Mouse (Mus musculus): ENCODE measurements around the gene Tmem129. TPM values are rescaled to one million over a fixed set of nuclear protein-coding genes. Genes with fewer than 3 reads are reported as not detected.

The Tmem129 gene
- polyA plus RNA-seq, 1 experiment from 2014 or later, result 35.4 TPM

DNA sequence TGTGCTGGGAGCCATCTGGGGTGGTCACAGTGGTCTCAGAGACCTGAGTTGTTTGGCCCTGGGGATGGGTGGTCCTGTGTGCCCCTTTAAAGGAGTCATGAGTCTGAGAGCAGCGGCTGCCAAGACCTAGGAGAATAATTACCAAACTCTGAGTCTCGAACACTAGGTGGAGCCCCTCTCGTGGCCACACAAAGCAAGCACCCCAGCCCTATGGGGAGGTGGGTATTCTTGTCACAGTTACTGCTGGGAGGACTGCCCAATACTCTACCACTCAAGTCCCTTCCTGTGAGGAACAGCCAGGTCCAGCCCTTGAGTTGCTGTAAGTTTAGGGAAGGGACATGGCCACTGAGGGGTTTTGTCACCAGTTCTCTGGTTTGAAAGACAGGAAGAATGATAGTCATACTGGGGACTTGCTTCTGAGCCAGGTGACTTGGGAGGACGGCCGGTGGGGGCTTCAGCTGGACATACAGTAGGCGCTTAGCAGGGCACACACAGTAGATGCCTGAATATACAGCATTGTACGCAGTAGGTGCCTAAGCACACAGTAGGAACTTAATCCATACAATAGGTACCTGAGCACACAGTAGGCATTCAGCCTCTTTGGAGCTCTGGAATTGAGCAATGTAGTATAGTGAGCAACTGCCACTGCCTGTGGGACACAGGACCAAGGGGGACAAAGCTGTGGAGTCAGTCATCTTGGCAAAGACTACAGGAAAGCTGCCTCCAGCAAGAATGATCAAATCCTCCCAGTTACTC, 25.9 kb upstream of the Tmem129 start:
- H3K27me3 ChIP-seq (ENCODE audit: control insufficient read depth, insufficient read depth, low read length), result no peaks in the 10 kb centered on the region
- H3K9me3 ChIP-seq (ENCODE audit: control insufficient read depth, low read length), result no peaks in the 10 kb centered on the region
- 44% methylated on average over 7 of the region's 7 CpGs for WGBS
- peaks cover 8 to 14% of the 10 kb centered on the region in 2 experiments for H3K4me1 ChIP-seq (ENCODE audit: control insufficient read depth in 2 of 2, insufficient read depth in 2 of 2, low read length in 2 of 2)
- no peaks in the 10 kb centered on the region for H3K36me3 ChIP-seq (ENCODE audit: control insufficient read depth, insufficient read depth, low read length)
- H3K9ac ChIP-seq (ENCODE audit: low read length), result no peak overlapping the region
- H3K4me3 ChIP-seq (ENCODE audit: control insufficient read depth in 1 of 2, insufficient read depth in 1 of 2, low read depth in 1 of 2, low read length in 2 of 2), result no peak overlapping the region
- ATAC-seq (ENCODE audit: insufficient number of reproducible peaks, insufficient read depth, low FRiP score, low read depth), result no peak
- H3K4me2 ChIP-seq (ENCODE audit: low read length), result no peak overlapping the region
- no peak overlapping the region for H3K27ac ChIP-seq (replicated peaks in 1 of 2; ENCODE audit: control insufficient read depth in 1 of 2, insufficient read depth in 1 of 2, low read depth in 2 of 2, low read length in 2 of 2)

DNA sequence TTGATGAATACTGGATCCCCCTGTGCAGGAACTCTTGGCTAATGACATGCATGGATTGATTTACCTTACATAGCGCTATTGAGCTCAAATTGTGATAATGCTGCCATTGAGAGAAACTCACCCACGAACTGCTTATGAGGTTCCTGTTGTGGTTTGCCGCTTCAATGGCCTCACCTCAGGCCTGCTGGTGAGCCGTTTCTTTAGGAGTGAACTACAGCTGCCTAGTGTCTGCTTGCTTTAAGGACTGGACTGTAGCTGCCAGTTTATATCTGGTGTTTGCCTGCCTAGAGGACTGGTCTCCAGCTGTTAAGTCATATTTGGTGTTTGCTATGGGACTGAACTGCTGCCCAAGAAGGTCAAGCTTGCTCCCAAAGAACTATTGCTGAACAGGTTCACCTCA, 24.7 kb upstream of the Tmem129 start:
- Histone ChIP-seq H3K27ac (replicated peaks in 1 of 2; ENCODE audit: control insufficient read depth in 1 of 2, insufficient read depth in 1 of 2, low read depth in 2 of 2, low read length in 2 of 2) (no peak overlapping the region), H3K9me3 (ENCODE audit: control insufficient read depth, low read length) (no peaks in the 10 kb centered on the region), H3K4me1 (ENCODE audit: control insufficient read depth in 2 of 2, insufficient read depth in 2 of 2, low read length in 2 of 2) (peaks cover 0 to 4% of the 10 kb centered on the region in 2 experiments; a peak in 1 of 4 replicates), H3K4me3 (ENCODE audit: control insufficient read depth in 1 of 2, insufficient read depth in 1 of 2, low read depth in 1 of 2, low read length in 2 of 2) (no peak overlapping the region), H3K27me3 (ENCODE audit: control insufficient read depth, insufficient read depth, low read length) (no peaks in the 10 kb centered on the region), H3K36me3 (ENCODE audit: control insufficient read depth, insufficient read depth, low read length) (no peaks in the 10 kb centered on the region), H3K4me2 (ENCODE audit: low read length) (no peak overlapping the region), H3K9ac (ENCODE audit: low read length) (no peak overlapping the region)
- no peak for ATAC-seq (ENCODE audit: insufficient number of reproducible peaks, insufficient read depth, low FRiP score, low read depth)
- WGBS, result 89% methylated on average over 4 of the region's 4 CpGs

DNA sequence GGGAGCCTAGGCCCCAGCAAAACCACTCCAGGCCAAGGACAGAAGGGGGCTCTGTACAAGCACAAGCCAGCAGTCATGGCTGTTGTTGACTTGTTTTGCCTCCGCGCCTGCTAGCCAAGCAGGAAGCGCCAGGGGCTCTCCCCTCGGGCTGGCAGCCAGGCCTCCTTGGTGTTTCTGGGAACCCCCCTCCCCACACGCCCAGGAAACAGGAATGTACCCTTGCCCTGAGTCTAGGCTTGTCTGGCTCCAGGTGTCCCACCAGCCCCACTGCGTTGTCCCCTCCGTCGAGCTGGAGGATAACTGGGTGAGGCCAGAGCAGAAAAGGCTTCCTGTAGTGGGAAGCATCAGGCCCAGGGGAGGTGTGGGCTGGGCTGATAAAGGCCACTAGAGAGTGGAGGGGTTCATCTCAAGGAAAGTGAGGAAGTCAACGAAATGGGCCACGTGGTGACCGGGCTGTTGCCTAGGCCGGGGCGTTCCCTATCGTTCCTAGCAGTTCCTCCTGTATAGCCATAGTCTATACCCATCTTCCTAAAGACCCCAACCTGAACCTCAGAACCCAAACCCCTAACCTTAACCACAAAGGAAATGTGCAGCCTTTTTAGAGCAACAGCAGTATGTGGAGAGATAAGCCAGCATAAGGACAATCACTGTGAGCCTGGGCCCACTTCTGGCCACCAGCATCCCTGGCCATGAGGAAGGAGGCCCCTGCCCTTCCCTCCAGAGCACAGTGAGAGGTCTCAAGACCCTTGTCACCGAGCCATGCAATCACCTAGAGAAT, 23.6 kb upstream of the Tmem129 start:
- Histone ChIP-seq H3K27me3 (ENCODE audit: control insufficient read depth, insufficient read depth, low read length) (no peaks in the 10 kb centered on the region), H3K27ac (replicated peaks in 1 of 2; ENCODE audit: control insufficient read depth in 1 of 2, insufficient read depth in 1 of 2, low read depth in 2 of 2, low read length in 2 of 2) (no peak overlapping the region), H3K4me3 (ENCODE audit: control insufficient read depth in 1 of 2, insufficient read depth in 1 of 2, low read depth in 1 of 2, low read length in 2 of 2) (no peak overlapping the region), H3K9ac (ENCODE audit: low read length) (no peak overlapping the region), H3K4me1 (ENCODE audit: control insufficient read depth in 2 of 2, insufficient read depth in 2 of 2, low read length in 2 of 2) (peaks cover 0 to 2% of the 10 kb centered on the region in 2 experiments; a peak in 1 of 4 replicates), H3K9me3 (ENCODE audit: control insufficient read depth, low read length) (no peaks in the 10 kb centered on the region), H3K4me2 (ENCODE audit: low read length) (no peak overlapping the region), H3K36me3 (ENCODE audit: control insufficient read depth, insufficient read depth, low read length) (no peaks in the 10 kb centered on the region)
- ATAC-seq (ENCODE audit: insufficient number of reproducible peaks, insufficient read depth, low FRiP score, low read depth), result no peak
- WGBS, result 65% methylated on average over 15 of the region's 15 CpGs

- WGBS, result 67% methylated on average over 3 of the region's 3 CpGs
- Histone ChIP-seq H3K27ac (replicated peaks in 1 of 2; ENCODE audit: control insufficient read depth in 1 of 2, insufficient read depth in 1 of 2, low read depth in 2 of 2, low read length in 2 of 2) (no peak overlapping the region), H3K9ac (ENCODE audit: low read length) (no peak overlapping the region), H3K9me3 (ENCODE audit: control insufficient read depth, low read length) (no peaks in the 10 kb centered on the region), H3K4me2 (ENCODE audit: low read length) (no peak overlapping the region), H3K4me3 (ENCODE audit: control insufficient read depth in 1 of 2, insufficient read depth in 1 of 2, low read depth in 1 of 2, low read length in 2 of 2) (no peak overlapping the region), H3K36me3 (ENCODE audit: control insufficient read depth, insufficient read depth, low read length) (no peaks in the 10 kb centered on the region), H3K4me1 (ENCODE audit: control insufficient read depth in 2 of 2, insufficient read depth in 2 of 2, low read length in 2 of 2) (no peaks in the 10 kb centered on the region; a peak in 1 of 4 replicates), H3K27me3 (ENCODE audit: control insufficient read depth, insufficient read depth, low read length) (no peaks in the 10 kb centered on the region)
- no peak for ATAC-seq (ENCODE audit: insufficient number of reproducible peaks, insufficient read depth, low FRiP score, low read depth)
Measured at GRCm38 (mm10) chr5:33681044-33681443, 22.8 kb upstream of the Tmem129 start.

GRCm38 (mm10) chr5:33678244-33678643, 20.0 kb upstream of the Tmem129 start:
- ATAC-seq (ENCODE audit: insufficient number of reproducible peaks, insufficient read depth, low FRiP score, low read depth), result no peak
- 78% methylated on average over 5 of the region's 5 CpGs for WGBS
- Histone ChIP-seq H3K36me3 (ENCODE audit: control insufficient read depth, insufficient read depth, low read length) (peaks cover 2% of the 10 kb centered on the region; the same call in 1 of the 2 replicates), H3K9ac (ENCODE audit: low read length) (no peak overlapping the region), H3K9me3 (ENCODE audit: control insufficient read depth, low read length) (no peaks in the 10 kb centered on the region), H3K4me1 (ENCODE audit: control insufficient read depth in 2 of 2, insufficient read depth in 2 of 2, low read length in 2 of 2) (no peaks in the 10 kb centered on the region; a peak in 1 of 4 replicates), H3K27ac (replicated peaks in 1 of 2; ENCODE audit: control insufficient read depth in 1 of 2, insufficient read depth in 1 of 2, low read depth in 2 of 2, low read length in 2 of 2) (no peak overlapping the region), H3K4me2 (ENCODE audit: low read length) (no peak overlapping the region), H3K4me3 (ENCODE audit: control insufficient read depth in 1 of 2, insufficient read depth in 1 of 2, low read depth in 1 of 2, low read length in 2 of 2) (no peak overlapping the region), H3K27me3 (ENCODE audit: control insufficient read depth, insufficient read depth, low read length) (no peaks in the 10 kb centered on the region)

GRCm38 (mm10) chr5:33675964-33676363, 17.7 kb upstream of the Tmem129 start:
- H3K9me3 ChIP-seq (ENCODE audit: control insufficient read depth, low read length), result no peaks in the 10 kb centered on the region
- ATAC-seq (ENCODE audit: insufficient number of reproducible peaks, insufficient read depth, low FRiP score, low read depth), result no peak
- H3K4me3 ChIP-seq (ENCODE audit: control insufficient read depth in 1 of 2, insufficient read depth in 1 of 2, low read depth in 1 of 2, low read length in 2 of 2), result no peak overlapping the region
- H3K27ac ChIP-seq (replicated peaks in 1 of 2; ENCODE audit: control insufficient read depth in 1 of 2, insufficient read depth in 1 of 2, low read depth in 2 of 2, low read length in 2 of 2), result no peak overlapping the region
- no peaks in the 10 kb centered on the region for H3K27me3 ChIP-seq (ENCODE audit: control insufficient read depth, insufficient read depth, low read length)
- no peak overlapping the region for H3K9ac ChIP-seq (ENCODE audit: low read length)
- H3K36me3 ChIP-seq (ENCODE audit: control insufficient read depth, insufficient read depth, low read length), result peaks cover 24% of the 10 kb centered on the region
- no peak overlapping the region for H3K4me2 ChIP-seq (ENCODE audit: low read length)
- no peaks in the 10 kb centered on the region; a peak in 1 of 4 replicates for H3K4me1 ChIP-seq (ENCODE audit: control insufficient read depth in 2 of 2, insufficient read depth in 2 of 2, low read length in 2 of 2)
- 3% methylated on average over 1 of the region's 1 CpGs for WGBS

GRCm38 (mm10) chr5:33674439-33674838, 16.2 kb upstream of the Tmem129 start:
- no peaks in the 10 kb centered on the region for H3K9me3 ChIP-seq (ENCODE audit: control insufficient read depth, low read length)
- no peak for ATAC-seq (ENCODE audit: insufficient number of reproducible peaks, insufficient read depth, low FRiP score, low read depth)
- no peak overlapping the region for H3K9ac ChIP-seq (ENCODE audit: low read length)
- 77% methylated on average over 3 of the region's 3 CpGs for WGBS
- no peaks in the 10 kb centered on the region for H3K27me3 ChIP-seq (ENCODE audit: control insufficient read depth, insufficient read depth, low read length)
- peaks cover 39% of the 10 kb centered on the region for H3K36me3 ChIP-seq (ENCODE audit: control insufficient read depth, insufficient read depth, low read length)
- H3K4me2 ChIP-seq (ENCODE audit: low read length), result no peak overlapping the region
- H3K4me3 ChIP-seq (ENCODE audit: control insufficient read depth in 1 of 2, insufficient read depth in 1 of 2, low read depth in 1 of 2, low read length in 2 of 2), result no peak overlapping the region
- peak overlapping the region in 1 of 2 experiments; percentile 38; a peak in 2 of 4 replicates for H3K27ac ChIP-seq (replicated peaks in 1 of 2; ENCODE audit: control insufficient read depth in 1 of 2, insufficient read depth in 1 of 2, low read depth in 2 of 2, low read length in 2 of 2)
- no peaks in the 10 kb centered on the region; a peak in 1 of 4 replicates for H3K4me1 ChIP-seq (ENCODE audit: control insufficient read depth in 2 of 2, insufficient read depth in 2 of 2, low read length in 2 of 2)

Data from heart, embryonic 14.5 days (tissue).